Mouse (Mus musculus) bone marrow macrophage, adult 2 months (primary cell): ENCODE measurements around the gene Ntf5.

Source experiments
- CTCF ChIP-seq: IDR thresholded peaks from 2 replicates; pipeline ENCODE4 v1.5.1; 2012; ENCODE audit warnings: low read depth, mild to moderate bottlenecking, low read length, moderate library complexity
- POLR2A ChIP-seq: IDR thresholded peaks from 2 replicates; pipeline ENCODE4 v1.6.1; 2012; ENCODE audit warnings: mild to moderate bottlenecking, low read depth, low read length, borderline replicate concordance

GRCm38 (mm10) chr7:45414740-45415224 lies 1.3 kb downstream of the Ntf5 start:
- TF ChIP-seq CTCF (no peak), POLR2A (no peak)
